Mouse (Mus musculus) heart, postnatal 14 days (tissue): ENCODE data around the gene Wdr81. TPM values are rescaled to one million over a fixed set of nuclear protein-coding genes. Genes with fewer than 3 reads are reported as not detected.

Source experiments
- DNase-seq, 2 experiments: peaks; one replicate each; pipeline ENCODE4 v3.0.0; 2021 to 2022
- intact Hi-C: fragments of 180-260 bp; cut with DNase I; formaldehyde crosslinking; loops from one replicate; pipeline ENCODE4 v1.15.1; 2025
- long read RNA-seq, 2 experiments: library from polyadenylated mRNA; stranded (forward); transcript quantifications; one replicate each; pipeline ENCODE4 v2.0.0; 2021
- total RNA-seq, 2 experiments: library from RNA; stranded (reverse); gene quantifications; 2 replicates each; pipeline ENCODE4 v1.2.3; 2021

Gene Wdr81
- 10 to 100 TPM in 1 of 2 experiments, 1 to 10 TPM in 1; 9.2 to 10.3 TPM for total RNA-seq
- long read RNA-seq, experiment 1, full-length matches to known transcripts: 2 of 4 reads
- long read RNA-seq, experiment 1, partial matches to known transcripts: 1 of 4 reads
- long read RNA-seq, experiment 1, other reads (novel, unspliced or antisense): 1 of 4 reads
- long read RNA-seq, experiment 2, full-length matches to known transcripts: 2 of 4 reads
- long read RNA-seq, experiment 2, partial matches to known transcripts: 1 of 4 reads
- long read RNA-seq, experiment 2, other reads (novel, unspliced or antisense): 1 of 4 reads

DNA sequence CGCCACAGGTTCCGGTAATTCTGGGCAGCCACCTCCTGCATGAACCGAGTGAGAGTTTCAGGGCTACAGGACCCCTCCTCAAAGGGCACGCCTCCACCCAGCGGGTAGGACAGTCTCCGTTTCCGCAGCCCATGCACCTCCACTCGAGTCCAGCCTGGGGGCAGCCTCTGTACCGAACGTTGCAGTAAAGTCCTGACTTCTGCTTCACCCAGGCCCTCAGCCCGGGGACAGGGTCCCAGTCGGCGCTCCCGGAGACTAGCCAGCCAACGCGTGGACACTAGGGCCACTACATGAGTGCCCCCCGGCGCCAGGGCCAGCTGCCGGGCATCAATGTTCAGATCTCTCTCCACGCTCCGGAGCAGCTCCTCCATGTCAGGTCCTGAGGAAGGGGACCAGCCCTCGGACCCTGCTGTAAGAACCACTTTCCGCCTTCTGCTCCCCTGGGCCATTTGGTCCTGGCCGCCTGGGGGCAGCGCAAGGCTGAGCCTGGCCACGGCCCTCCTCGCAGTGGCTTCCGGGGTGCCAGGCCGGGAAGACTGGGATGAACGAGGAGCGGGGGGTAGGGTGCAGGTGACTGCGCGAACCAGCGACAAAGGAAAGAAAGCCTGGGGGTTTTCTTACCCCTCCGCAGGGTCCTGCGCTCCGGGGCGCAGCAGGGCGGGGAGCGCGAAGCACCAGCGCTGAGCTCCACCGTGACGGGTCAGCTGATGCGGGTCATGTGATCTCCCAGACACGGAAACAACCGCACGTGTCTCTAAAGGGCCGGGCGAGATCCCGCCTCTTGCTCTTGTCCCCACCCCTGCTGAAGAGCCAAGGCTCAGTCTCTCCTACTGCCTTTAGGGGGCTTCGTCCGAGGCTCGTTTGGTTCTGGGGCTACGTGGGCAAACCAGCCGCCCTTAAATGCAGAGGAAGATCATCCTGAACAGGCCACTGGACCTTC, at the start of gene Wdr81:
TSS of gene Wdr81 (minus strand) at position 727 of the 940 bp plus-strand sequence.
- intact Hi-C loops: loop anchor here (5.0 kb wide), 3 partner anchors 33 to 118 kb away; partner anchors contain the start of gene Prpf8
- DNase-seq: peak; percentile 84 to 88

GRCm38 (mm10) chr11:75498126-75498525, 43.6 kb upstream of the Wdr81 start:
- intact Hi-C loops: no loop called here
- DNase-seq: peak in 1 of 2 experiments; percentile 49

GRCm38 (mm10) chr11:75494296-75495049, 40.0 kb upstream of the Wdr81 start:
- intact Hi-C loops: no loop called here
- DNase-seq: no peak

- DNase-seq: no peak
- intact Hi-C loops: loop anchor here (2.0 to 10.0 kb wide), 3 partner anchors 19 to 303 kb away; partner anchors contain the start of gene Wdr81
Measured at GRCm38 (mm10) chr11:75487496-75487895, 33.0 kb upstream of the Wdr81 start.

- intact Hi-C loops: loop anchor here (2.0 to 10.0 kb wide), 3 partner anchors 18 to 302 kb away; partner anchors contain the start of gene Wdr81
Measured at GRCm38 (mm10) chr11:75486601-75487285, 32.2 kb upstream of the Wdr81 start, which contains the start of gene Prpf8. Gene Prpf8 (plus strand): TSS chr11:75486816.

DNA sequence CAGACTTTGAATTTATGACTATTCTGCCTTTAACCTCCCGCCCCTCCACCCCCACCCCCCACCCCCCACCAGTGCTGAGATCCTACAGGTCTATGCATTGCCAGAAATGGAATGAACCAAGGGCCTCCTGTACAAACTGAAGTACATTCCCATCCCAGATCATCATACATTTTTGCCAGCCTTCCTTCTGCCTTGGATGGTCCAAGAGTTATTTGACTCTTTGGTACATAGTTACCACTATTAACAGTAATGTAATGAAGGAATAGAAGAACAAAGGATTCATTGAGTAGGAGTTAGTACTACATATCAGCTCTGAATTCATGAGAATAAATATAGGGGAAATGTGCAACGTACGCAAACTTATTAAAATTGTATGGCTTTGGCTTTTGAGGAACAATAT, 31.7 kb upstream of the Wdr81 start:
- intact Hi-C loops: loop anchor here (2.0 to 10.0 kb wide), 3 partner anchors 17 to 301 kb away; partner anchors contain the start of gene Wdr81
- DNase-seq: no peak

More at GRCm38 (mm10) chr11:75486601-75487285, 32.2 kb upstream of the Wdr81 start, which contains the start of gene Prpf8:
- DNase-seq: peak; percentile 95 to 97

DNA sequence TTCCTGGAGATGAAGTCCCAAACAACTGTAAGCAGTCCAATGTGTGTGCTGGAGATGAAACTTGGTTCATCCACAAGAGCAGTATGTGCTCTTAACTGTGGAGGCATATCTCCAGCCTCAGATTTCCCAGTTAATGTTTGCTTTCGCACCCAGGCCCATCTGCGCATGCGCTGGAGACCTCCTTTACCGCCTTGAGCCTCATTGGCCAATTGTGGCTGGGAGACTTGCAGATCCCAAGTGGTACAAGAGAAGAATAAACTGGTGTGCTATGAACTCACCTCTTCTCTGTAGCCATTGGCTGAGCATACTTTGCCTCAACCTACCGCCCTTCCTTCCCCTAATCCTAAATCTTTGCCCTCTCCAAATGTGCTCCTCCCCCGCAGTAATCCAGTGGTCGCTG, 18.9 kb upstream of the Wdr81 start:
- DNase-seq: no peak
- intact Hi-C loops: no loop called here

DNA sequence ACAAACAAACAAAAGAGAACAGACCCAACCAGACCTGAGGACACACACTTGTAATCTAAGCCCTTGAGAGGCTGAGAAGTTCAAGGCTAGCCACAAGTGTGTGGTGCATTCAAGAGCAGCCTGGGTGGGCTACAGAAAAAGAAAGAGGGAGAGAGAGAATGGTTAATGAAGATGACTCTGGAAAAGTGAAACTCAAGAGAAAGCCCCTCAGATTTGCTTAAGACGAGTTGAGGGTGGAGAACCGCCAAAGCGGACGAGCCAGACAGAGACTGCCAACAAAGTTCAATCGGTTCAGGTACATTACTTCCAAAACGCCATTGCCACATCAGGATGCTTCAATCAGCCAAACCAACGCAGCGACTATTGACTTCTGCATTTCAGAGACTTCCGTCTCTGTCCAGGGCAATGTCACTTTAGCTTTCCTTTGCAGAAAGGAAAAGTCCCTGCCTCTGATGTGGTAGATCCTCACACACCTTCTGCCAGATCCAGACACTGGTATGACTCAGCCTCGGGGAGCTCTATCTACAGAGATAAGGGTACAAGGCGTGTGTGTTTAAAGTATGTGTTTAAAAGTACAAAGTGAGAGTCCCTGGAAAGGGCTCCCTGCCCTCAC, 18.1 kb upstream of the Wdr81 start:
- intact Hi-C loops: no loop called here
- no peak for DNase-seq

DNA sequence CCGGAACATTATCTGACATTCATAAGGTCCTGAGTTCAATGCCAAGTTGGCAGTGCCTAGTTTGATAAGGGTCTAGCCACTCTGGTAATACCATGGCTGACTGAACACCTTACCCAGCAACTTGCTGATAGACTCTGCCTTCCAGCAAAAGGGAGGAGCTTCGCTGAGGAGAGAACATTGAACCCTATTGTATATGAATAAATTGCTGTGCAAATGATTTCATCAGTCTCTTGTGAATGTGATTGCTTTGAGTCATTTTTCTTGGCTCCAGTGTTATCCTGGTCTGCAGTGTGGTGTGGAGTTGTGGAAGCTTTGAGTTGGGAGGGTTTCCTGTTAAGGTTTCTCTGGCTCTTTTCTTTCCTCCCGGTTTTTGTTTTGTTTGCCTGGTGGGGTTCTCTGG, 16.2 kb upstream of the Wdr81 start:
- no peak for DNase-seq

DNA sequence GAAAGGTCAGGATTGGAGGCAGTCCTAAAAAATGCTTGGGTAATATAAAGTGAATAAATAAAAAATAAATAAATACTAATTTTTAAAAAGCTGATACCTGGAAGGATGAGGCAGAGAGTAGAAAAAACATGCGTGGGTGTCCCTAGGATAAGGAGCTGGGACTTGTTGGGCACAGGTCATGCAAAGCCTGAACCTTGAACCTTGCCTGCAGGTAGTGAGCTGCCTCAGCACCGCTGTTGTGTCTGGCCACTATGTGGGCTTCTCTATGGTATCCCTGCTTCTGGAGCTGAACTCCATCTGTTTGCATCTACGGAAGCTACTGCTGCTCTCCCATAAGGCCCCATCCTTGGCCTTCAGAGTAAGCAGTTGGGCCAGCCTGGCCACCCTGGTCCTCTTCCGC, 14.7 kb upstream of the Wdr81 start:
- no peak for DNase-seq
- intact Hi-C loops: loop anchor here (2.0 kb wide), 2 partner anchors 18 to 40 kb away; partner anchors contain the start of gene Prpf8

More for the DNA sequence above, 16.2 kb upstream of the Wdr81 start:
- intact Hi-C loops: no loop called here

DNA sequence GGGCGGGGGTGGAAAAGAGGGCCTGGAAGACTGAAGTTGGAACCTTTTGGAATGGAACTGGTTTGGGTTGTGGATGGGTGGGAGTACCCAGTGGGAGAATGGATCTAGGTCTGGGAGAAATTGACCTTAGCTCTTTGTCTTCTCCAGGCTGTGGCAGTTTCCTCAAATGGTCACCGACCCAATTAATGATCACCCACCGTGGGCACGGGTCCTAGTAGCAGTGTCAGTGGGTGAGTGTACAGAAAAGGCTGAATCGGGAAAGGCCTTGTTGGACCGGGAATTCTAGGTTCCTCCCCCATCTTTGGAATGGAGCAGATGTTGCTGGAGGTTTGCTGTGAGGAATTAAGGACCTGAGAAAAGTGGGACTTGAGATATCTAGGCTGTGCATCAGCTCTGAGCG, 13.9 kb upstream of the Wdr81 start:
- no peak for DNase-seq
- intact Hi-C loops: loop anchor here (2.0 kb wide), 2 partner anchors 18 to 40 kb away; partner anchors contain the start of gene Prpf8

- peak; percentile 70 to 82 for DNase-seq
- intact Hi-C loops: loop anchor here (2.0 kb wide), 2 partner anchors 19 to 41 kb away; partner anchors contain the start of gene Prpf8
Measured at GRCm38 (mm10) chr11:75467512-75468215, 13.1 kb upstream of the Wdr81 start.

DNA sequence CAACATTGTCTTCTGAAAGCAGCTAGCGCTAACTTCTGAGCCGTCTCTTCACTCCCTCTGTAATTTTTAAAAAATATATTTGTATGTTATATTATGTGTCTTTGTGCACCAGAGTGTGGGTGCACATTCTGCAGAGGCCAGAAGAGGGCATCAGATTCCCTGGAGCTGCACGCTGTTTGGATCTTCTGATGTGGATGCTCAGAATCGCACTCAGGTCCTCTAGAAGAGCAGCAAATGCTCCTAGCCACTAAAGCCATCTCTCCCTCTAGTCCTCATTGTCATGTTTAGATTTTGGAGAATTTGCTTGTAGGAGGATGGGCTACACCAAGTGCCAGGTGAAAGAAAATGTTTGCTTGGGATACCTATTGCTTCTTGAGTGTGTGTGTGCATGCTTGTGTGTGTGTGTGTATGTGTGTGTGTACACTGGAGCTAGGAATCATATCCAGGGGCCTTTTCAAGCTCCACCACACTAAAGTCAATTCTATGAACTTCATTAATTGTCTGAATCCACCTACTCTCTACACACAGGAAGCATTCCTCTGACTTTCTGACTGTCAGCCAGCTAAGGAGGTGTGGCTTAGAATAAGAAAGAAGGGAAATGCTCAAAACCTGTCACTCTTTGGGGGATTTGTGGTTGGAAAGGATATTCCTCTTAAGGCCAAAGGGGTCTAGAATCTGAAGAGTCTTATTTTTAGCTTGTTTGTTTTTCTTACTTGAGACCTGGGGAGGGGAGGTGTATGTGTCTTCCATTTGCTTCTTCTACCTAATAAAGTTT, 12.4 kb upstream of the Wdr81 start:
- no peak for DNase-seq
- intact Hi-C loops: no loop called here

DNA sequence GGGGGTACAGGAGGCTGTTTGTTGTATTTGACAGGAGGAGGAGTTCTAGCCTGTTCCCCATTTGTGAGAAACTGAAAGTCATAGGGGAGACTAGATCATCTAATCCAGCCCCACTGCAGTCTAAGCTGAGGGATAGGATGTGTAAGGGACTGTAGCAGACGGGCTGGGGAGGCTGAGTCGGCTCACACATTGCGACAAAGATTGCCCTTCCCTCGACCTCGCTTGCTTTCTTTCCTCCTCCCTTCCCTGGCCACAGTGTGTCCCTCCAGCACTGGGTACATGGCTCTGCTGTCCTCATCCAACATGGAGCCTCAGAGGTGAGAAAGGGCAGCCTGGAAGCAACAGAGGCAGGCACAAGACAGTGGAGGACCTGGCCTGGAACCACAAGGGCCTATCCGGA, 10.5 kb upstream of the Wdr81 start:
- no peak for DNase-seq
- intact Hi-C loops: no loop called here

- DNase-seq: no peak
- intact Hi-C loops: no loop called here
Measured at GRCm38 (mm10) chr11:75464417-75464816, 9.9 kb upstream of the Wdr81 start.

DNA sequence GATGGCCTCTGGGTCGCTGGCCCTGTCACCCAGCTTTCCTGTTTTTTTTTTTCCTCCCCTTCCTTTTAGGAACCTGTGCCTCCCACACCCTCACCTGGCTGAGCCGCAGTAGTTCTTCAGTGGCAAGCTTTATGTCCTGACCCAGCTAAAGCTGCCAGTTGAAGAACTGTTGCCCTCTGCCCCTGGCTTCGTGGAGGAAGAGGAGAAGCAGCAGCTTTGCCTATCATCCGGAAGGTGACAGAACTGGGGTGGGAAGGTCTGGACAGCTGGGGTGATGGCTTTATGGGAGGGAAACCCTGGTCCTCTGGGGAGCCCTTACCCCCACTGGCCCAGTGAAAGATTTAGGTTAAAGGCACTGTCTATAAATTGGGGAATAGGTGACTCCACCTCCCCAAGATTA, 9.1 kb upstream of the Wdr81 start:
- intact Hi-C loops: no loop called here
- DNase-seq: no peak

GRCm38 (mm10) chr11:75462865-75463336, 8.4 kb upstream of the Wdr81 start:
- intact Hi-C loops: no loop called here
- DNase-seq: peak; percentile 91 to 96
